Mouse (Mus musculus) layer of hippocampus, adult 2 months (tissue): ENCODE measurements around the gene Mapk8ip1. TPM values are rescaled to one million over a fixed set of nuclear protein-coding genes. Genes with fewer than 3 reads are reported as not detected.

Experiments
- DNase-seq, 2 experiments: peaks; one replicate each; pipeline ENCODE4 v3.0.0; 2022; ENCODE audit warnings: low spot score in 2 of 2
- H3K27ac ChIP-seq: fragments of 200-600 bp; 2 replicates; pipeline ENCODE4 v1.8.1; 2022
- H3K4me3 ChIP-seq: fragments of 200-600 bp; 2 replicates; pipeline ENCODE4 v1.8.1; 2022; ENCODE audit warnings: mild to moderate bottlenecking
- CTCF ChIP-seq: fragments of 200-600 bp; conservative IDR thresholded peaks from 2 replicates; pipeline ENCODE4 v1.8.1; 2022; ENCODE audit warnings: antibody characterized with exemption, mild to moderate bottlenecking, moderate library complexity
- long read RNA-seq, 2 experiments: library from polyadenylated mRNA; stranded (forward); transcript quantifications; one replicate each; pipeline ENCODE4 v2.0.0; 2021; ENCODE audit warnings: borderline mapping rate in 2 of 2
- total RNA-seq, 2 experiments: library from RNA; stranded (reverse); gene quantifications; 2 replicates each; pipeline ENCODE4 v1.2.3; 2021

The Mapk8ip1 gene
- total RNA-seq, result 100 to 1,000 TPM; 338 to 354 TPM
- long read RNA-seq, experiment 1, transcript Mapk8ip1-201 (12 exons, 2,930 nt), result major isoform, 67 of 208 reads
- long read RNA-seq, experiment 1, transcript Mapk8ip1-202 (12 exons, 3,274 nt), result minor isoform, 5 of 208 reads
- long read RNA-seq, experiment 1, partial matches to known transcripts, result 121 of 208 reads
- long read RNA-seq, experiment 1, other reads (novel, unspliced or antisense), result 15 of 208 reads
- long read RNA-seq, experiment 2, transcript Mapk8ip1-201 (12 exons, 2,930 nt), result major isoform, 111 of 253 reads
- long read RNA-seq, experiment 2, transcript Mapk8ip1-202 (12 exons, 3,274 nt), result minor isoform, 9 of 253 reads
- long read RNA-seq, experiment 2, partial matches to known transcripts, result 124 of 253 reads
- long read RNA-seq, experiment 2, other reads (novel, unspliced or antisense), result 9 of 253 reads

DNA sequence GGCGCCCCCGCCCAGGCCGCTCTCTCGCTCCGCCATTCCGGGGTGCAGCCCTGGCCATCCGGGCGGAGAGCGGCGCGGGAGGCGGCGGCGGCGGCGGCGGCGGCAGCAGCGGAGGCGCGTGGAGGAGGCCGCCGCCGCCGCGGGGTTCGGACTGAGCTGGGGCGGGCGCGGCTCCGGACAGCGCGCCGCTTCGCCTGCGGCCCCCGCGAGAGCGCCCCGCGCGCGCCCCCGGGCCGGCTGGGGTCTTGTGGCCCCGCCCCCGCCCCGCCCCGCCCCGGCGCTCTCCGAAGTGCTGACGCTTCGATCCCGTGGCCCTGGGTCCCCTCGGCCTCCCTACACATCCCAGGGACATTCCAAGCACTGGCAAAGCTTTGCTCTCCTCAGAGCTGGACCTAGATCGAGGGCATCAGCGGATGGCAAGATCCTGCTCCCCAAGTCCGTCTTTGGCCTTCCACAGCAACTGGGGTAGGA is at the start of gene Mapk8ip1:
Mapk8ip1 (minus strand) TSS at position 173 of the 471 bp plus-strand sequence.
- no peak for TF ChIP-seq CTCF
- peak within 1 kb of the TSS; percentile 84 for H3K4me3 ChIP-seq
- no peak for DNase-seq

GRCm38 (mm10) chr2:92447121-92447740 is 46.2 kb upstream of the Mapk8ip1 start:
- Histone ChIP-seq H3K27ac (0 out of 2 replicates have a peak overlapping the region, but pooled peaks have one; percentile 18), H3K4me3 (no peak overlapping the region)
- DNase-seq, result no peak
- TF ChIP-seq CTCF, result peak; percentile 63

More for the DNA sequence above, at the start of gene Mapk8ip1:
- H3K27ac ChIP-seq, result peak within 1 kb of the TSS; percentile 97

GRCm38 (mm10) chr2:92446656-92447055 is 45.6 kb upstream of the Mapk8ip1 start:
- no peak overlapping the region for H3K4me3 ChIP-seq
- DNase-seq, result no peak
- H3K27ac ChIP-seq, result no peak overlapping the region
- TF ChIP-seq CTCF, result no peak

DNA sequence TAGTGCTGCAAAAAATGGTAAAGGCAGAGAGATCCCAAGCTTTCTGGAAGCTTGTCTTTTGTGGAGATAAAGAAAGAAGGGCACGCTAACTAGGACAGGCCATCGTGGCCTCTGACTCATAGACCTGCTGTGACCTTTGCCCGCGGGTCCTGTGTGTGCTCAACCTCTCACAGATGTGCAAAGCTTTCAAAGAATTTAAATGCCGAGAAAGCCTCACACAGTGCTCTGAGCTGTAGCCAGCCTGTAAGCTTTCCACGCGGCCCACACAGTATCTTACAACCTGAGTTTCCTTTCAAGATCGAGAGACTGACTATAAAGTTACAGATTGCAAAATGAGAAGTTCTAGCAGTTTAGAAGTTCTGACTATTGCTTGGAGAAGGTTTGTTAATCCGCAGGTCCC is 44.8 kb upstream of the Mapk8ip1 start:
- no peak overlapping the region for H3K27ac ChIP-seq
- no peak for DNase-seq
- no peak for TF ChIP-seq CTCF
- no peak overlapping the region for H3K4me3 ChIP-seq

DNA sequence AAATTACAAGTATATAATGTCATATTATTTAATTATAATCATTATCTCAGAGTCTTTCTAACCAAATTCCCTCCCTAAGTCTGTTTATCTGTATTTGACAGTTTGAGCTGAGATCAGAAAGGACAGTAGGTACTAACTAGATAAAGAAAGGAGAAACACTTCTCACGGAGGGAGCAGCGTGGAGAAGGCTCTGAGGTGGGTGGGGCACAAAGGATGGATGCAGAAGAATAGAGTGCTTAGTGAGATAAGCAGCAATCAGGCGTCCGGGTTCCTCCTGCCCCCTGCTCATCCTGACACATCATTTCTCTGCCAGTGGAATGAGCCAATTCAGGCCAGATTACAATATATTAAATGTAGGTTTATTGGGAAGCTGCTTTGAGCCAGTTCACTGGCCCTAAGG is 43.3 kb upstream of the Mapk8ip1 start:
- no peak for TF ChIP-seq CTCF
- no peak for DNase-seq
- H3K27ac ChIP-seq, result no peak overlapping the region; the same call in 1 of the 2 replicates
- H3K4me3 ChIP-seq, result no peak overlapping the region

DNA sequence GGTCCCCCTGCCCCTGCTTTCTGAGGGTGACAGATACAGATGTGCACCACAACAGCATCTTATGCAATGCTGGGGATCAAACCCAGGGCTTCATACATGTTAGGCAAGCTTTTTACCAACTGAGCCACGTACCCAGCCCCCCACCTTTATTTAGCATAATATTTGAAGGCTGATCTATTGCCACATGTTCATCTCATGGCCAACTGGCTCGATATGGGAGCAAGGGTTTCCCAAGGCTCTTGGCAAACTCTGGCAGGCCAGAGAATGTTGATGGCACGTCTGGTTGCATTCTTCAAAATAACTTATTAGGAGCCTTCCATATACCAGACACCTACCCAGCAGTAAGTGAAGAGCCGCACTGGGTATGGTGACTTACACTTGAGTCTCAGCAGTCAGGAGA is 42.2 kb upstream of the Mapk8ip1 start:
- Histone ChIP-seq H3K4me3 (no peak overlapping the region), H3K27ac (peak overlapping the region; percentile 81)
- DNase-seq, result no peak
- TF ChIP-seq CTCF, result no peak

- Histone ChIP-seq H3K27ac (peak overlapping the region; percentile 89), H3K4me3 (no peak overlapping the region; the same call in 1 of the 2 replicates)
- TF ChIP-seq CTCF, result no peak
- peak; percentile 60 to 74 for DNase-seq
These were observed 41.4 kb upstream of the Mapk8ip1 start for GRCm38 (mm10) chr2:92442419-92443001.

GRCm38 (mm10) chr2:92440432-92440831 is 39.4 kb upstream of the Mapk8ip1 start:
- H3K4me3 ChIP-seq, result no peak overlapping the region
- no peak for TF ChIP-seq CTCF
- no peak for DNase-seq
- no peak overlapping the region for H3K27ac ChIP-seq

GRCm38 (mm10) chr2:92438567-92438966 is 37.5 kb upstream of the Mapk8ip1 start:
- no peak overlapping the region for H3K4me3 ChIP-seq
- no peak for DNase-seq
- TF ChIP-seq CTCF, result no peak
- peak overlapping the region; percentile 67 for H3K27ac ChIP-seq

DNA sequence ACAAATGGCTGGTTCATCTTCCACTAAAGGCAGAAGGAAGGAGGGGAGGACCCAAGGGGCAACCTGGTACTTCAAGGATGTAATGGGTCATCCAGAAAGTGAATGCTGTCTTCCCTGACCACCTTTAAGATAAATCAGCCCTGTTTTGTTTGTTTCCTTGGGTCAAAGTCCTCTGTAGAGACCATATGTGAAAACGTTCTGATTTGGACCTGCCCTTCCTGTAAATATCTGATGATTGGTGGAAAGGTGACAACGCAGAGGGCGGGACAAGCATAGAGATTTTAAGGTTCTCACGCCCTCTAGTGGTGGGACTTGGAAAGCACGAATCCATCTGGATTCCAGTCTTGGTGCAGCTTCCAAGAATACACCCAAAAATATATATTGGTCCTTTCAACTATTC is 36.8 kb upstream of the Mapk8ip1 start:
- peak; percentile 81 to 84 for DNase-seq
- peak; percentile 96 for TF ChIP-seq CTCF
- Histone ChIP-seq H3K27ac (peak overlapping the region; percentile 67), H3K4me3 (peak overlapping the region; percentile 36; the same call in 1 of the 2 replicates)

DNA sequence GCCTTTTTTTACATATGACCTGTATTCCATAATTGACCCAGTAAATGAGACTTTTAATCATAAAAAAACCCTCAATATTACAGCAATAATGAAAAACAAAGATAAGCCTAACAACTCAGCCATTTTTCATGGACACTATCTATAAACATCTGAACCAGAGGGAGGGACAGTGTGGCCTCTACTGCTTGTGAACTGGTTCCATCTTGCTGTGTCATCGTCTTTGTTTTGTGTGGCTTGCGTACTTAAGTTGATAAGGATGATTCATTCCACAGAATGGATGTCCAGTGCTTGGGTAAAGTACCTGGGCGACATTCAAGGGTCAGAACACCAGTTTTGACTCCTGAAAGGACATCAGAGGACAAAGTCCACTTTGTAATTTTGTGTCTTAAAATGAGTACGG is 36.3 kb upstream of the Mapk8ip1 start:
- DNase-seq, result no peak
- Histone ChIP-seq H3K27ac (peak overlapping the region; percentile 67; the same call in 1 of the 2 replicates), H3K4me3 (no peak overlapping the region)
- TF ChIP-seq CTCF, result no peak

DNA sequence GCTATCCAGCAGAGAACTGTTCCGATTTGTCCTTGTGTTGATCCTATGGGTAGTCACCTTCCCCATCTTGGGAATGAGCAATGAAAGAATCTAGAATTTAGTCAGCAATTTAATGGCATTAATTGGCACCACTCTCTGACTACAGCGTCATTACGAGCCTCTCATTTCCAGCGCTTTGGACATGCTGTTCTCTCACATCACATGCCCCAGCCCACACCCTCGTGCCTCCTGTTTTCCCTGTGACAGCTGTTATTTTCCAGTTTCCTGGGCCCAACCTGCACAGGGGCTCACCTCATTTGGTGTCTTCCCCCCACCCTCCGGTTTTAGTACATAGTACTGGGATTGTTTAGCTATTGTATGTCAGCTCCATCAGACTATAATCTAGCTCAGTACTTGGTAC is 34.0 kb upstream of the Mapk8ip1 start:
- Histone ChIP-seq H3K4me3 (peak overlapping the region; percentile 57; the same call in 1 of the 2 replicates), H3K27ac (peak overlapping the region; percentile 96)
- TF ChIP-seq CTCF, result no peak
- no peak for DNase-seq

DNA sequence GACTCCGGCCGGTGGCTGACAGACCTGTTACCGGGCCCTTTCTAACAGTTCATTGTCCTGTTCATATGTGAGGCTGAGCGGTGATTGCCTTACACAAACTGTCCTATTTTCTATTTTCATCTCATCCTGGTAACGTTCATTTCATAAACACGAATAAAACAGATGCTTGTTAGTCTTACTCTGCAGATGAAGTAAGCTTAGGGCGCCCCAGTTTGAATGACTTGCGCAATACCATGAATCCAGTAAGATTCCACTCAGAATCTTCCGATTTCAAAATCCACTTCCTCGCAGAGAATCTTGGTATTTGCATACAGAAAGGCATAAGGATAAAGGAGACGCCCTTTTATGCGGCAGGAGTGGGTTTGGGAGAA is 33.3 kb upstream of the Mapk8ip1 start:
- no peak for TF ChIP-seq CTCF
- no peak for DNase-seq
- Histone ChIP-seq H3K4me3 (peak overlapping the region; percentile 57), H3K27ac (peak overlapping the region; percentile 96)
